22 mouse cellular contexts compared by ENCODE assay signal in the genomic region with DNA sequence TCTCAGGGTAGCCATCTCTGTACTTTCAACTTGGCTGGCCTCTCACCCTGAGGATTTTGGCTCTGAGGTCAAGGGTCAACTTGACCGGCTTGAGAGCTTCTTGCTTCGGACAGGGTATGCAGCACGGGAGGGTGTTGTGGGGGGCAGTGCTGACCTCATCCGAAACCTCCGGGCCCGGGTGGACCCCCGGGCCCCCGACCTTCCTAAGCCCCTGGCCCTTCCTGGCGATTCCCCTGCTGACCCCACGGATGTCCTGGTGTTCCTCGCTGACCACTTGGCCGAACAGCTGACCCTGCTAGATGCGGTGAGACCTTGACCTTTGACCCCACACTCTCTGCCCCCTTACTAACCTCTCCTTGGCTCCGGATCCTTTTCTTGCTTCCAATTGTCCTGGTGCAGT. TPM values are rescaled to one million over a fixed set of nuclear protein-coding genes. Genes with fewer than 3 reads are reported as not detected.
DNase-seq lines count a peak whose midpoint lies in the region; ATAC-seq and TF ChIP-seq lines count a peak whose summit lies in the region.
"Had no signal": no experiment of that assay in that cellular context is flagged by ENCODE, and none has a peak within 500 bp of the region (broad histone marks: within the 10 kb centered on the region; RNA-seq: fewer than 3 reads in every experiment).

No protein-coding gene starts in this region.

- peak; percentile 93 for DNase-seq in heart, adult 11 months
- DNase-seq in heart, adult 2 months: no peak
- DNase-seq in midbrain, embryonic 10.5 days (ENCODE audit: low spot score): no peak
- no peak for DNase-seq in midbrain, embryonic 11.5 days (ENCODE audit: low spot score, missing footprints)
- no peak for DNase-seq in adrenal gland, postnatal 4 days (ENCODE audit: low spot score in 2 of 2)
- DNase-seq: adrenal gland, adult 8-10 months; adrenal gland, postnatal 36 days; cerebellum, adult 8-10 months; cerebellum, postnatal 14 days; embryo, embryonic 11 days; gastrocnemius, adult 2 months; gastrocnemius, postnatal 25 days; heart, postnatal 10 days; heart, postnatal 4 days had no signal

- no peaks in the 10 kb centered on the region for H3K27me3 ChIP-seq in heart, adult 2 months (ENCODE audit: control insufficient read depth, insufficient read depth, low read length)
- no peaks in the 10 kb centered on the region for H3K27me3 ChIP-seq in midbrain, embryonic 10.5 days (ENCODE audit: low read depth, poor library complexity, severe bottlenecking)
- no peaks in the 10 kb centered on the region for H3K27me3 ChIP-seq in midbrain, embryonic 11.5 days (ENCODE audit: control insufficient read depth, insufficient read depth, low read length)
- H3K27me3 ChIP-seq in embryonic facial prominence, embryonic 13.5 days: no peaks in the 10 kb centered on the region
- H3K27me3 ChIP-seq: CH12.LX; embryonic facial prominence, embryonic 12.5 days; intestine, embryonic 15.5 days had no signal

- no peak overlapping the region for H3K9ac ChIP-seq in heart, adult 2 months (ENCODE audit: low read depth, low read length)
- no peak overlapping the region for H3K9ac ChIP-seq in midbrain, embryonic 11.5 days (ENCODE audit: low read length)
- H3K9ac ChIP-seq in embryonic facial prominence, embryonic 13.5 days: peak overlapping the region; percentile 89
- H3K9ac ChIP-seq: hindbrain, embryonic 14.5 days; intestine, embryonic 15.5 days had no signal

- no peak for TF ChIP-seq EP300 in heart, adult 2 months (IDR thresholded peaks at IDR 0.05; ENCODE audit: insufficient read depth, low read depth, low read length)

- peaks cover 4% of the 10 kb centered on the region; the same call in 1 of the 2 replicates for H3K4me1 ChIP-seq in heart, adult 2 months (ENCODE audit: control insufficient read depth, insufficient read depth, low read length)
- peaks cover 41% of the 10 kb centered on the region for H3K4me1 ChIP-seq in midbrain, embryonic 10.5 days
- H3K4me1 ChIP-seq in midbrain, embryonic 11.5 days (ENCODE audit: control insufficient read depth, insufficient read depth, low read length): peaks cover 15% of the 10 kb centered on the region
- H3K4me1 ChIP-seq in bone marrow macrophage, adult 2 months (ENCODE audit: control insufficient read depth, insufficient read depth, low read length): peaks cover 6% of the 10 kb centered on the region
- H3K4me1 ChIP-seq in embryonic facial prominence, embryonic 13.5 days: peaks cover 18% of the 10 kb centered on the region

- H3K36me3 ChIP-seq in heart, adult 2 months (ENCODE audit: control insufficient read depth, insufficient read depth, low read length): no peaks in the 10 kb centered on the region; the same call in 1 of the 2 replicates
- H3K36me3 ChIP-seq in midbrain, embryonic 10.5 days: peaks cover 56% of the 10 kb centered on the region
- peaks cover 5% of the 10 kb centered on the region for H3K36me3 ChIP-seq in midbrain, embryonic 11.5 days (ENCODE audit: control insufficient read depth, insufficient read depth, low read length)
- peaks cover 54% of the 10 kb centered on the region for H3K36me3 ChIP-seq in embryonic facial prominence, embryonic 13.5 days

- no peaks in the 10 kb centered on the region for H3K9me3 ChIP-seq in midbrain, embryonic 10.5 days (replicated peaks)
- H3K9me3 ChIP-seq in midbrain, embryonic 11.5 days (ENCODE audit: control insufficient read depth, low read length): no peaks in the 10 kb centered on the region
- H3K9me3 ChIP-seq in embryonic facial prominence, embryonic 13.5 days: no peaks in the 10 kb centered on the region
- H3K9me3 ChIP-seq: embryonic facial prominence, embryonic 12.5 days; heart, embryonic 10.5 days; intestine, embryonic 15.5 days had no signal

- H3K79me2 ChIP-seq in heart, adult 2 months (replicated peaks; ENCODE audit: control insufficient read depth, insufficient read depth, low read length): no peaks in the 10 kb centered on the region

- TF ChIP-seq POLR2A in heart, adult 2 months (IDR thresholded peaks at IDR 0.05; ENCODE audit: insufficient read depth, low read depth, low read length): no peak
- no peak for TF ChIP-seq POLR2A in bone marrow macrophage, adult 2 months (IDR thresholded peaks at IDR 0.05; ENCODE audit: borderline replicate concordance, low read depth, low read length)

- no peak for TF ChIP-seq CTCF in heart, adult 2 months (IDR thresholded peaks at IDR 0.05)
- TF ChIP-seq CTCF in bone marrow macrophage, adult 2 months (IDR thresholded peaks at IDR 0.05; ENCODE audit: low read depth, low read length): no peak

- intact Hi-C loops in heart, adult 2 months (cut with DNase I): no loop called here

- ATAC-seq in midbrain, embryonic 11.5 days (ENCODE audit: low FRiP score): no peak
- ATAC-seq in embryonic facial prominence, embryonic 13.5 days (ENCODE audit: insufficient number of reproducible peaks, insufficient read depth, low FRiP score, low TSS enrichment, low read depth): no peak
- ATAC-seq: forebrain, embryonic 14.5 days; intestine, embryonic 15.5 days had no signal

- no peak overlapping the region for H3K4me2 ChIP-seq in midbrain, embryonic 11.5 days
- no peak overlapping the region for H3K4me2 ChIP-seq in embryonic facial prominence, embryonic 13.5 days
- H3K4me2 ChIP-seq: embryonic facial prominence, embryonic 12.5 days; hindbrain, embryonic 14.5 days; intestine, embryonic 15.5 days had no signal

- H3K27ac ChIP-seq in heart, adult 2 months: no peak overlapping the region
- H3K27ac ChIP-seq in midbrain, embryonic 10.5 days (replicated peaks): no peak overlapping the region
- H3K27ac ChIP-seq in midbrain, embryonic 11.5 days (ENCODE audit: low read depth, low read length): no peak overlapping the region
- H3K27ac ChIP-seq in bone marrow macrophage, adult 2 months (ENCODE audit: insufficient read depth, low read depth, low read length): no peak overlapping the region
- no peak overlapping the region for H3K27ac ChIP-seq in embryonic facial prominence, embryonic 13.5 days
- H3K27ac ChIP-seq: embryonic facial prominence, embryonic 12.5 days; gastrocnemius, adult 2 months; heart, embryonic 10.5 days; hindbrain, embryonic 14.5 days; intestine, embryonic 15.5 days had no signal

- no peak overlapping the region for H3K4me3 ChIP-seq in heart, adult 2 months
- 0 out of 2 replicates have a peak overlapping the region, but pooled peaks have one; percentile 8 for H3K4me3 ChIP-seq in midbrain, embryonic 10.5 days
- H3K4me3 ChIP-seq in midbrain, embryonic 11.5 days (ENCODE audit: low read depth, low read length): no peak overlapping the region
- peak overlapping the region; percentile 96 for H3K4me3 ChIP-seq in bone marrow macrophage, adult 2 months (ENCODE audit: insufficient read depth, low read length)
- H3K4me3 ChIP-seq in embryonic facial prominence, embryonic 13.5 days: no peak overlapping the region
- H3K4me3 ChIP-seq: embryonic facial prominence, embryonic 12.5 days; gastrocnemius, adult 2 months; heart, embryonic 10.5 days; intestine, embryonic 15.5 days had no signal

- WGBS in heart, adult 2 months: 91% methylated on average over 14 of the region's 14 CpGs
- 87% methylated on average over 14 of the region's 14 CpGs for WGBS in midbrain, embryonic 10.5 days
- WGBS in midbrain, embryonic 11.5 days: 89% methylated on average over 14 of the region's 14 CpGs
- WGBS in embryonic facial prominence, embryonic 13.5 days: 71% methylated on average over 14 of the region's 14 CpGs

RNA-seq across cellular contexts. Expression of gene Rgl2, which starts 3.1 kb away (rescaled TPM):
- total RNA-seq in heart, adult 2 months (2021): 10 to 100 TPM; 33.2 to 36.0 TPM
- 89.1 and 101 TPM in 2 replicates for polyA plus RNA-seq in heart, adult 2 months (2012; rRNA removed)
- 43.1 and 46.9 TPM in 2 replicates for polyA plus RNA-seq in midbrain, embryonic 10.5 days (2016; fragmentation: Nextera tagmentation; extraction: Ambion mirVana)
- polyA plus RNA-seq in midbrain, embryonic 11.5 days (2014; fragmentation: Nextera tagmentation; extraction: Ambion mirVana): 29.3 and 33.6 TPM in 2 replicates
- polyA plus RNA-seq in bone marrow macrophage, adult 2 months (2012; ENCODE audit: insufficient read depth, insufficient read length, missing spikeins): 209 and 216 TPM in 2 replicates
- 61.2 and 63.7 TPM in 2 replicates for polyA plus RNA-seq in embryonic facial prominence, embryonic 13.5 days (2015; fragmentation: Nextera tagmentation; extraction: Ambion mirVana)
- 10 to 100 TPM; 87.9 to 94.5 TPM for total RNA-seq in adrenal gland, postnatal 4 days (2021)

RNA-seq across cellular contexts. Expression of gene Pfdn6, which starts 7.7 kb away (rescaled TPM):
- total RNA-seq in heart, adult 2 months (2021): 10 to 100 TPM; 77.7 to 81.0 TPM
- polyA plus RNA-seq in heart, adult 2 months (2012; rRNA removed): 28.0 and 29.6 TPM in 2 replicates
- polyA plus RNA-seq in midbrain, embryonic 10.5 days (2016; fragmentation: Nextera tagmentation; extraction: Ambion mirVana): 214 and 240 TPM in 2 replicates
- polyA plus RNA-seq in midbrain, embryonic 11.5 days (2014; fragmentation: Nextera tagmentation; extraction: Ambion mirVana): 206 and 208 TPM in 2 replicates
- polyA plus RNA-seq in bone marrow macrophage, adult 2 months (2012; ENCODE audit: insufficient read depth, insufficient read length, missing spikeins): 54.1 and 54.9 TPM in 2 replicates
- 176 and 190 TPM in 2 replicates for polyA plus RNA-seq in embryonic facial prominence, embryonic 13.5 days (2015; fragmentation: Nextera tagmentation; extraction: Ambion mirVana)
- total RNA-seq in adrenal gland, postnatal 4 days (2021): 10 to 100 TPM; 96.5 to 98.1 TPM

RNA-seq across cellular contexts. Expression of gene Wdr46, which starts 8.0 kb away (rescaled TPM):
- total RNA-seq in heart, adult 2 months (2021): 10 to 100 TPM in 1 of 2 experiments, 1 to 10 TPM in 1; 8.8 to 10.0 TPM
- 8.7 and 9.1 TPM in 2 replicates for polyA plus RNA-seq in heart, adult 2 months (2012; rRNA removed)
- polyA plus RNA-seq in midbrain, embryonic 10.5 days (2016; fragmentation: Nextera tagmentation; extraction: Ambion mirVana): 47.8 and 52.5 TPM in 2 replicates
- polyA plus RNA-seq in midbrain, embryonic 11.5 days (2014; fragmentation: Nextera tagmentation; extraction: Ambion mirVana): 27.4 and 28.9 TPM in 2 replicates
- polyA plus RNA-seq in bone marrow macrophage, adult 2 months (2012; ENCODE audit: insufficient read depth, insufficient read length, missing spikeins): 10.1 and 10.2 TPM in 2 replicates
- polyA plus RNA-seq in embryonic facial prominence, embryonic 13.5 days (2015; fragmentation: Nextera tagmentation; extraction: Ambion mirVana): 36.2 and 40.7 TPM in 2 replicates
- total RNA-seq in adrenal gland, postnatal 4 days (2021): 10 to 100 TPM; 35.1 to 35.2 TPM

RNA-seq across cellular contexts. Expression of gene Zbtb22, which starts 16.7 kb away (rescaled TPM):
- total RNA-seq in heart, adult 2 months (2021): 10 to 100 TPM; 13.7 to 18.8 TPM
- 24.6 and 26.8 TPM in 2 replicates for polyA plus RNA-seq in heart, adult 2 months (2012; rRNA removed)
- polyA plus RNA-seq in midbrain, embryonic 10.5 days (2016; fragmentation: Nextera tagmentation; extraction: Ambion mirVana): 23.5 and 24.1 TPM in 2 replicates
- polyA plus RNA-seq in midbrain, embryonic 11.5 days (2014; fragmentation: Nextera tagmentation; extraction: Ambion mirVana): 8.0 and 9.4 TPM in 2 replicates
- polyA plus RNA-seq in bone marrow macrophage, adult 2 months (2012; ENCODE audit: insufficient read depth, insufficient read length, missing spikeins): 21.8 and 24.0 TPM in 2 replicates
- 15.4 and 17.6 TPM in 2 replicates for polyA plus RNA-seq in embryonic facial prominence, embryonic 13.5 days (2015; fragmentation: Nextera tagmentation; extraction: Ambion mirVana)
- 10 to 100 TPM; 43.0 to 47.1 TPM for total RNA-seq in adrenal gland, postnatal 4 days (2021)

RNA-seq across cellular contexts. Expression of gene Tapbp, which starts 16.7 kb away (rescaled TPM):
- 100 to 1,000 TPM in 1 of 2 experiments, 10 to 100 TPM in 1; 98.9 to 124 TPM for total RNA-seq in heart, adult 2 months (2021)
- polyA plus RNA-seq in heart, adult 2 months (2012; rRNA removed): 62.5 and 75.7 TPM in 2 replicates
- polyA plus RNA-seq in midbrain, embryonic 10.5 days (2016; fragmentation: Nextera tagmentation; extraction: Ambion mirVana): 14.9 and 17.3 TPM in 2 replicates
- 13.6 and 14.8 TPM in 2 replicates for polyA plus RNA-seq in midbrain, embryonic 11.5 days (2014; fragmentation: Nextera tagmentation; extraction: Ambion mirVana)
- 389 and 454 TPM in 2 replicates for polyA plus RNA-seq in bone marrow macrophage, adult 2 months (2012; ENCODE audit: insufficient read depth, insufficient read length, missing spikeins)
- polyA plus RNA-seq in embryonic facial prominence, embryonic 13.5 days (2015; fragmentation: Nextera tagmentation; extraction: Ambion mirVana): 26.6 and 31.9 TPM in 2 replicates
- 100 to 1,000 TPM; 122 to 131 TPM for total RNA-seq in adrenal gland, postnatal 4 days (2021)

Comparison
In these comparisons a context has a peak if more than half of its experiments do, and no peak if none do; other contexts are left out.
1. H3K4me3 ChIP-seq: peak in midbrain, embryonic 10.5 days (single experiment) and bone marrow macrophage, adult 2 months (single experiment); none in heart, adult 2 months (single experiment), midbrain, embryonic 11.5 days (single experiment) and embryonic facial prominence, embryonic 13.5 days (single experiment).